Mouse (Mus musculus) lung, postnatal 0 days (tissue): ENCODE measurements at regions not wholly inside any gene's neighbourhood (a gene's known extent, or its start where the extent isn't known, plus 50 kb on each side); places are given as distances from the start of the nearest gene placed in this dataset.

Source experiments
- CTCF ChIP-seq: IDR thresholded peaks from 2 replicates; pipeline ENCODE4 v1.5.1; 2016; ENCODE audit warnings: antibody characterized with exemption, mild to moderate bottlenecking
- EP300 ChIP-seq: IDR thresholded peaks from 2 replicates; pipeline ENCODE4 v1.6.1; 2016; ENCODE audit warnings: antibody characterized with exemption, mild to moderate bottlenecking, control low read depth

GRCm38 (mm10) chr11:71434886-71435285, 204.4 kb upstream of the Nlrp1b start:
- no peak for TF ChIP-seq CTCF
- TF ChIP-seq EP300 = no peak
